Mouse (Mus musculus) kidney, embryonic 14.5 days (tissue): ENCODE results near the gene Rhox8. TPM values are rescaled to one million over a fixed set of nuclear protein-coding genes. Genes with fewer than 3 reads are reported as not detected.

Experiments
- polyA plus RNA-seq: library from polyadenylated mRNA; unstranded; fragments of >200 nt; fragmentation: Nextera tagmentation; extraction: Ambion mirVana; gene quantifications from 2 replicates; pipeline ENCODE4 v1.2.1, GENCODE M21; 2014

Rhox8 gene
- polyA plus RNA-seq, 1 experiment from 2014 or later: not detected

Other genes with a start within 250 kb of the Rhox8 start
- not detected in 2 replicates for gene Rhox2g, start 235.5 kb downstream of the Rhox8 start, polyA plus RNA-seq
- gene Rhox4g, start 227.6 kb downstream of the Rhox8 start, polyA plus RNA-seq: not detected in 2 replicates
- gene Rhox3h, start 210.2 kb downstream of the Rhox8 start, polyA plus RNA-seq: not detected in 2 replicates
- not detected in 2 replicates for gene Rhox2h, start 205.7 kb downstream of the Rhox8 start, polyA plus RNA-seq
- 1.8 and 1.9 TPM in 2 replicates for gene Rhox5, start 74.1 kb downstream of the Rhox8 start, polyA plus RNA-seq
- not detected in 2 replicates for gene Rhox6, start 52.0 kb downstream of the Rhox8 start, polyA plus RNA-seq
- gene Rhox7a, start 47.3 kb downstream of the Rhox8 start, polyA plus RNA-seq: not detected in 2 replicates
- not detected in 2 replicates for gene Rhox7b, start 18.3 kb upstream of the Rhox8 start, polyA plus RNA-seq
- not detected in 2 replicates for gene Rhox9, start 22.8 kb upstream of the Rhox8 start, polyA plus RNA-seq
- gene Btg1-ps1, start 139.9 kb upstream of the Rhox8 start, polyA plus RNA-seq: not detected in 2 replicates
- not detected in 2 replicates for gene Btg1-ps2, start 164.2 kb upstream of the Rhox8 start, polyA plus RNA-seq
- not detected in 2 replicates for gene Rhox10, start 187.5 kb upstream of the Rhox8 start, polyA plus RNA-seq
- gene Rhox11, start 206.2 kb upstream of the Rhox8 start, polyA plus RNA-seq: not detected in 2 replicates
- gene Rhox12, start 232.0 kb upstream of the Rhox8 start, polyA plus RNA-seq: not detected in 2 replicates
- gene Rhox13, start 242.3 kb upstream of the Rhox8 start, polyA plus RNA-seq: not detected in 2 replicates